Mouse (Mus musculus): ENCODE data around the gene Rdh9. TPM values are rescaled to one million over a fixed set of nuclear protein-coding genes. Genes with fewer than 3 reads are reported as not detected.
"Not testable (repeated sequence)": the region's sequence is repeated elsewhere in the genome, so short reads cannot be mapped to it uniquely, and the experiment has no call there.

Rdh9 gene
- polyA plus RNA-seq, 1 experiment, result 31.1 TPM

GRCm38 (mm10) chr10:127835292-127835691 is 59.1 kb downstream of the Rdh9 start:
- no peak for DNase-seq (ENCODE audit: low read depth, low spot score)
- 58% methylated on average over 5 of the region's 5 CpGs for WGBS

- 89% methylated on average over 5 of the region's 5 CpGs for WGBS
Measured at GRCm38 (mm10) chr10:127837793-127838192, 61.6 kb downstream of the Rdh9 start.

GRCm38 (mm10) chr10:127838539-127838938 is 62.4 kb downstream of the Rdh9 start:
- no peak for DNase-seq (ENCODE audit: low read depth, low spot score)
- WGBS, result 88% methylated on average over 2 of the region's 2 CpGs

More at GRCm38 (mm10) chr10:127837793-127838192, 61.6 kb downstream of the Rdh9 start:
- DNase-seq (ENCODE audit: low read depth, low spot score), result not testable (repeated sequence)

GRCm38 (mm10) chr10:127840776-127841175 is 64.6 kb downstream of the Rdh9 start:
- WGBS, result 85% methylated on average over 2 of the region's 2 CpGs

More at GRCm38 (mm10) chr10:127840776-127841175, 64.6 kb downstream of the Rdh9 start:
- DNase-seq (ENCODE audit: low read depth, low spot score), result no peak

Other genes with a start within 250 kb of the Rdh9 start
- 0.22 and 0.25 TPM in 2 replicates for gene Nxph4, start 241.8 kb upstream of the Rdh9 start, polyA plus RNA-seq (2012; rRNA removed)
- 118 and 125 TPM in 2 replicates for gene Lrp1, start 155.2 kb upstream of the Rdh9 start, polyA plus RNA-seq (2012; rRNA removed)
- gene Stat6, start 133.4 kb upstream of the Rdh9 start, polyA plus RNA-seq (2012; rRNA removed), result 67.5 and 122 TPM in 2 replicates
- gene Nemp1, start 109.5 kb upstream of the Rdh9 start, polyA plus RNA-seq (2012; rRNA removed), result 4.1 and 4.8 TPM in 2 replicates
- 9.9 and 19.4 TPM in 2 replicates for gene Nab2, start 107.8 kb upstream of the Rdh9 start, polyA plus RNA-seq (2012; rRNA removed)
- gene Myo1a, start 71.2 kb upstream of the Rdh9 start, polyA plus RNA-seq (2012; rRNA removed), result 479 and 710 TPM in 2 replicates
- gene Tac2, start 51.9 kb upstream of the Rdh9 start, polyA plus RNA-seq (2012; rRNA removed), result 0.19 and 0.36 TPM in 2 replicates
- 6.1 and 9.4 TPM in 2 replicates for gene Zbtb39, start 36.8 kb upstream of the Rdh9 start, polyA plus RNA-seq (2012; rRNA removed)
- 1.2 and 1.3 TPM in 2 replicates for gene Gpr182, start 24.7 kb upstream of the Rdh9 start, polyA plus RNA-seq (2012; rRNA removed)
- 0.23 and 0.78 TPM in 2 replicates for gene Rdh1, start 16.7 kb upstream of the Rdh9 start, polyA plus RNA-seq (2012; rRNA removed)
- 1.1 TPM in 1 of 2 replicates, not detected in the other for gene Rdh16f1, start 16.6 kb upstream of the Rdh9 start, polyA plus RNA-seq (2012; rRNA removed)
- gene Rdh16, start 24.8 kb downstream of the Rdh9 start, polyA plus RNA-seq (2012; rRNA removed), result 4.0 and 6.6 TPM in 2 replicates
- gene Rdh19, start 73.5 kb downstream of the Rdh9 start, polyA plus RNA-seq (2012; rRNA removed), result not detected in 2 replicates
- 0.68 and 2.2 TPM in 2 replicates for gene Rdh16f2, start 90.1 kb downstream of the Rdh9 start, polyA plus RNA-seq (2012; rRNA removed)
- gene Rdh7, start 112.4 kb downstream of the Rdh9 start, polyA plus RNA-seq (2012; rRNA removed), result 4.1 and 38.5 TPM in 2 replicates
- gene Sdr9c7, start 122.1 kb downstream of the Rdh9 start, polyA plus RNA-seq (2012; rRNA removed), result 0.04 and 0.19 TPM in 2 replicates
- 3.7 and 60.7 TPM in 2 replicates for gene Hsd17b6, start 231.2 kb downstream of the Rdh9 start, polyA plus RNA-seq (2012; rRNA removed)
- gene Prim1, start 238.8 kb downstream of the Rdh9 start, polyA plus RNA-seq (2012; rRNA removed), result 6.6 and 8.8 TPM in 2 replicates

Measured in large intestine, adult 2 months (tissue).